Mouse (Mus musculus) liver, embryonic 14.5 days (tissue): Measurements from ENCODE around the gene Vmn1r86. TPM values are rescaled to one million over a fixed set of nuclear protein-coding genes. Genes with fewer than 3 reads are reported as not detected.

Source experiments
- ATAC-seq: fragments of 200-750 bp; cut with Nextera tagmentation; 2 replicates; pipeline ENCODE4 v1.8.0; 2017; ENCODE audit warnings: moderate number of reproducible peaks, mild to moderate bottlenecking, moderate library complexity; ENCODE audit not compliant: insufficient read depth
- DNase-seq, 3 experiments: peaks; one replicate each; pipeline ENCODE4 v3.0.0-alpha.2; 2012 to 2013; ENCODE audit warnings: low read depth in 3 of 3, low spot score in 3 of 3
- H3K27ac ChIP-seq: fragments of 300-500 bp; sonication (generic); 2 replicates; pipeline ENCODE4 v1.5.1; 2014; ENCODE audit warnings: moderate library complexity, mild to moderate bottlenecking, control low read depth, inconsistent platforms
- H3K27me3 ChIP-seq: fragments of 300-500 bp; sonication (generic); 2 replicates; pipeline ENCODE4 v1.6.1; 2014; ENCODE audit warnings: mild to moderate bottlenecking, low read length, moderate library complexity; ENCODE audit not compliant: control insufficient read depth, insufficient read depth
- H3K36me3 ChIP-seq: fragments of 300-500 bp; sonication (generic); replicated peaks from 2 replicates; pipeline ENCODE4 v1.6.1; 2014; ENCODE audit warnings: low read depth; ENCODE audit not compliant: control insufficient read depth, insufficient read depth
- H3K4me1 ChIP-seq, 2 experiments: fragments of 200-500 bp in 1 of 2; fragments of 300-500 bp in 1 of 2; sonication (generic) in 1 of 2; replicated peaks; 2 replicates each; pipeline ENCODE4 v1.6.1; 2012 to 2014; ENCODE audit warnings: antibody characterized with exemption in 1 of 2, inconsistent platforms in 1 of 2, low read length in 1 of 2; ENCODE audit not compliant: control insufficient read depth in 2 of 2, insufficient read depth in 2 of 2
- H3K4me2 ChIP-seq: fragments of 300-500 bp; sonication (generic); 2 replicates; pipeline ENCODE4 v1.6.1; 2014; ENCODE audit warnings: low read depth, mild to moderate bottlenecking, control low read depth, moderate library complexity
- H3K4me3 ChIP-seq, 2 experiments: fragments of 200-500 bp in 1 of 2; fragments of 300-500 bp in 1 of 2; sonication (generic) in 1 of 2; 2 replicates each; pipeline ENCODE4 v1.5.1; 2012 to 2014; ENCODE audit warnings: low read depth in 2 of 2, low read length in 2 of 2, mild to moderate bottlenecking in 2 of 2, control low read depth in 1 of 2, inconsistent platforms in 1 of 2, moderate library complexity in 1 of 2; ENCODE audit not compliant: insufficient read depth in 1 of 2
- H3K9ac ChIP-seq: fragments of 300-500 bp; sonication (generic); replicated peaks from 2 replicates; pipeline ENCODE4 v1.6.1; 2014; ENCODE audit warnings: mild to moderate bottlenecking, control low read depth, moderate library complexity
- H3K9me3 ChIP-seq: fragments of 300-500 bp; sonication (generic); 2 replicates; pipeline ENCODE4 v1.6.1; 2016; ENCODE audit warnings: low read length, mixed read lengths; ENCODE audit not compliant: control insufficient read depth
- CTCF ChIP-seq: IDR thresholded peaks from 2 replicates; pipeline ENCODE4 v1.5.1; 2016; ENCODE audit warnings: antibody characterized with exemption, low read depth, control low read depth
- EP300 ChIP-seq: IDR thresholded peaks from 2 replicates; pipeline ENCODE4 v1.6.1; 2016; ENCODE audit warnings: antibody characterized with exemption, low read depth
- WGBS: fragments of 180-500 bp; shearing (Covaris S2); extraction: QIAGEN DNeasy Blood & Tissue Kit; methylation state at CpG from one replicate; pipeline ENCODE4 v1.1.7; 2014; ENCODE audit not compliant: insufficient replicate concordance; 5-methylcytosine and 5-hydroxymethylcytosine counted together
- polyA plus RNA-seq, 2 experiments: library from polyadenylated mRNA; depleted of rRNA in 1 of 2; stranded (reverse) in 1 of 2; unstranded in 1 of 2; fragments of >200 nt; fragmentation: Nextera tagmentation in 1 of 2; extraction: Ambion mirVana in 1 of 2; gene quantifications; 2 replicates each; pipeline versions ENCODE4 v1.2.1 to v1.2.3; 2012 to 2014

Vmn1r86 gene
- polyA plus RNA-seq, 2 experiments: not detected

DNA sequence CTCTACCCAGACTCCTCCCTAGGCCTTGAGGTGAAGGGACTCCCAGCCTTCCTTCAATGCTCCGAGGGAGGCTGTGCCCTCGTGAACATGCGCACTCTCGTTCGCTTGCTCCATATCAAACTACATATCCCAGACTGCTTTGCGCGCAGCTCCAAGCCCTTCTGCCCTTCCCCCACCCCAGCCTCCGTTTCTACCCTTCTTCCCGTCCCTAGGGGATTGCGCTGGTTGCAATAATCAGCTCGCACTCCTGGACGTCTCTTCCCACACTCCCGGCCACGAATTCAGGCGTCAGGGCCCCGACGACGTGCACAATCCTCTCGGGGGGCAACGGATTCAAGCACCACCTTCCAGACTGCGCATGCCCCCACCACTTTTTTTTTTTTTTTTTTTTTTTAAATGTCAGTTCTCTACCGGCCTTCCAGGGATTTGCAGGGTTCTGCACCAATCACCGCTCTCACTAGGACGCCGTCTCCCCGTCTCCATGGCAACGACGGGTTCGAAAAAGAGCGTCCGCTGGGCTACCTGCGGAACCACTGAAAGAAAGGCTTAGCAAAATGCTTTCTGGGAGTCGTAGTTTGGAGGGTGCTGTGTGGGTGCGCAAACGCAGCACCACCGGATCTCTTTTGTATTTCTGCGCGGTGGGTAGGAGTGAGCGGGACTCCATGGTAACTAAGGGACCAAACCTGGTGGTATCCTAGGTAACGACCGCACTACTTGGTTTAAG lies 65.3 kb downstream of the Vmn1r86 start, which contains the start of gene Mzf1:
TSS of gene Mzf1 (minus strand) at position 478 of the 724 bp plus-strand sequence.
- Histone ChIP-seq H3K9me3 (no peaks in the 10 kb centered on the region), H3K27me3 (no peaks in the 10 kb centered on the region), H3K4me1 (peaks cover 2 to 10% of the 10 kb centered on the region in 2 experiments; a peak in 3 of 4 replicates), H3K9ac (peak within 1 kb of the TSS; percentile 74), H3K4me3 (peak within 1 kb of the TSS; percentile 72 to 93), H3K36me3 (no peaks in the 10 kb centered on the region), H3K27ac (peak within 1 kb of the TSS; percentile 51), H3K4me2 (peak within 1 kb of the TSS; percentile 74)
- under 1% methylated on average over 41 of the region's 41 CpGs for WGBS
- DNase-seq (peak; percentile 71 to 76 (median 75)), ATAC-seq (peak; percentile 88)
- TF ChIP-seq CTCF (no peak), EP300 (no peak)

DNA sequence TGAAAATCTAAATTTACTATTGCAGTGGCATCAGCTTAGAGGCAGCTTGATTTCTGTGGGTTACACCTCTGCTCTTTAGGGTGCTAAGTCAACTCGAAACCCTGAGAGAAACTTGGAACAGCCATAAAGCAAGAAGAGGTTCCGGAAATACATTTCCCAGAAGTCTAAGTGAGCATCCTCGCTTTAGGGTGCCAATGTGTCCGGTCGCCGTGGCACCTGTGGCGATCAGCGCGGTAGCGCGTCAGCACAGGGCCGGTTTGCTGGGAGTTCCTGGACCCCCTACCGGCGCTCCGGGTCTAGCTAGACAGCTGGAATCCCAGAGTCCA lies 65.8 kb downstream of the Vmn1r86 start:
- ATAC-seq: no peak
- H3K27ac ChIP-seq: no peak overlapping the region

DNA sequence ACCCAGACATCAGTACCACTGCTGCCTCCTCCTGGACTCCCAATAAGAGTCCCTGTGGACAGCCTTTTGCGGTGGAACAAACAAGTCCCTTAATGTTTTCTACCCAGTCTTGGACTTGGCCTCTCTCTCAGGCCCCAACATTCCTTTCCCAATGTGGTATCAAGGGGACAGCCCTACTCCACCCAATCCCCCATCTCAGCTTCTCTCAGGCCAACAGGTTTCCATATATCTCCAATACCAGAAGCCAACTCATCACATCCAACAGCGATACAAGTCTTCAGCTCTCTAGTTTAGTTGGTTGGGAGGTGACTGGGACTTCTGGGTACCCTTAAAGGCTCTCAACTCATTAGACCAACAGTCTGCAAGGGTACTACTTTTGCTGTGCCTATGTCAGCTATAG lies 66.2 kb downstream of the Vmn1r86 start:
- Histone ChIP-seq H3K9ac (peak overlapping the region; percentile 74; the same call in 1 of the 2 replicates), H3K27ac (no peak overlapping the region), H3K9me3 (no peaks in the 10 kb centered on the region), H3K4me1 (peaks cover 2 to 10% of the 10 kb centered on the region in 2 experiments; a peak in 3 of 4 replicates), H3K4me3 (peak overlapping the region in 1 of 2 experiments; percentile 72; a peak in 1 of 4 replicates), H3K4me2 (peak overlapping the region; percentile 74), H3K27me3 (no peaks in the 10 kb centered on the region), H3K36me3 (no peaks in the 10 kb centered on the region)
- 0 out of 2 replicates have a peak, but pooled peaks have one; percentile 1 for TF ChIP-seq CTCF
- TF ChIP-seq EP300: no peak
- DNase-seq (no peak), ATAC-seq (no peak)
- 83% methylated on average over 2 of the region's 2 CpGs for WGBS

More for the DNA sequence above, 65.8 kb downstream of the Vmn1r86 start:
- 10% methylated on average over 15 of the region's 15 CpGs for WGBS
- peaks cover 2 to 10% of the 10 kb centered on the region in 2 experiments; a peak in 3 of 4 replicates for H3K4me1 ChIP-seq
- H3K4me2 ChIP-seq: peak overlapping the region; percentile 74
- H3K36me3 ChIP-seq: no peaks in the 10 kb centered on the region
- H3K9me3 ChIP-seq: no peaks in the 10 kb centered on the region
- H3K9ac ChIP-seq: peak overlapping the region; percentile 74
- H3K27me3 ChIP-seq: no peaks in the 10 kb centered on the region
- peak overlapping the region; percentile 72 to 93 for H3K4me3 ChIP-seq
- TF ChIP-seq EP300: no peak
- TF ChIP-seq CTCF: no peak
- DNase-seq: no peak

DNA sequence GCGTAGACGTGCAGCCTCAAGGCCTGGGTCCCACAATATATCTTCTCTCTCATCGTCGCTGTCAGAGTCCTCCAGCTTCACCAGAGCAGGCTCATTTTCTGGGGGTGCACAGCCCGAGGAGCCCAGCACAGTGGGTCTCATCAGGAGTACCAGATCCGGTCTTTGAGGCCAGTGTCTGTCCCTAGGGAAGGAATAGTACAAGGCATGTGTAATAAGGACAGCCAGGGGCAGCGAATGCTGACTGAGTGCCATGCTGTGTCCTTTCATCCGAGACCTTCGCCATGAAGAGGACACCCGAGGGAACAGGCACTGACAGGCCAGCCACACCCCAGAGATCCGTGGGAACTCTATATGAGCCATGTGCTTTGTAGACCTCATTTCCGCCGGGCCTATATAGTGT lies 66.7 kb downstream of the Vmn1r86 start:
- H3K27ac ChIP-seq: no peak overlapping the region
- no peak for ATAC-seq
- TF ChIP-seq EP300 (no peak), CTCF (no peak)

More for the DNA sequence above, 66.7 kb downstream of the Vmn1r86 start:
- no peaks in the 10 kb centered on the region for H3K27me3 ChIP-seq
- H3K4me2 ChIP-seq: no peak overlapping the region
- H3K36me3 ChIP-seq: no peaks in the 10 kb centered on the region
- H3K9me3 ChIP-seq: no peaks in the 10 kb centered on the region
- whole genome bisulfite sequencing: 73% methylated on average over 13 of the region's 13 CpGs
- H3K4me1 ChIP-seq: peaks cover 2 to 10% of the 10 kb centered on the region in 2 experiments; a peak in 3 of 4 replicates
- H3K9ac ChIP-seq: no peak overlapping the region
- no peak for DNase-seq
- no peak overlapping the region for H3K4me3 ChIP-seq

Other genes starting within 250 kb of the Vmn1r86 start
- 0.49 and 0.54 TPM in 2 replicates for gene Zfp128, start 238.7 kb downstream of the Vmn1r86 start, polyA plus RNA-seq (2012; rRNA removed)
- gene Zfp128, start 238.7 kb downstream of the Vmn1r86 start, polyA plus RNA-seq (2014; fragmentation: Nextera tagmentation; extraction: Ambion mirVana): 0.39 and 1.0 TPM in 2 replicates
- 3.8 and 3.9 TPM in 2 replicates for gene Zscan22, start 222.1 kb downstream of the Vmn1r86 start, polyA plus RNA-seq (2012; rRNA removed)
- gene Zscan22, start 222.1 kb downstream of the Vmn1r86 start, polyA plus RNA-seq (2014; fragmentation: Nextera tagmentation; extraction: Ambion mirVana): 3.9 and 5.1 TPM in 2 replicates
- gene Rps5, start 197.6 kb downstream of the Vmn1r86 start, polyA plus RNA-seq (2012; rRNA removed): 1,715 and 1,748 TPM in 2 replicates
- gene Rps5, start 197.6 kb downstream of the Vmn1r86 start, polyA plus RNA-seq (2014; fragmentation: Nextera tagmentation; extraction: Ambion mirVana): 863 and 876 TPM in 2 replicates
- 0.55 TPM in 2 replicates for gene Rnf225, start 192.5 kb downstream of the Vmn1r86 start, polyA plus RNA-seq (2012; rRNA removed)
- gene Rnf225, start 192.5 kb downstream of the Vmn1r86 start, polyA plus RNA-seq (2014; fragmentation: Nextera tagmentation; extraction: Ambion mirVana): 0.09 and 0.15 TPM in 2 replicates
- 1.7 and 1.8 TPM in 2 replicates for gene Zfp324, start 154.1 kb downstream of the Vmn1r86 start, polyA plus RNA-seq (2012; rRNA removed)
- 2.0 and 2.4 TPM in 2 replicates for gene Zfp324, start 154.1 kb downstream of the Vmn1r86 start, polyA plus RNA-seq (2014; fragmentation: Nextera tagmentation; extraction: Ambion mirVana)
- gene Zfp446, start 142.1 kb downstream of the Vmn1r86 start, polyA plus RNA-seq (2012; rRNA removed): 2.1 and 2.4 TPM in 2 replicates
- gene Zfp446, start 142.1 kb downstream of the Vmn1r86 start, polyA plus RNA-seq (2014; fragmentation: Nextera tagmentation; extraction: Ambion mirVana): 0.93 and 1.1 TPM in 2 replicates
- gene Slc27a5, start 121.7 kb downstream of the Vmn1r86 start, polyA plus RNA-seq (2012; rRNA removed): 4.9 and 7.7 TPM in 2 replicates
- gene Slc27a5, start 121.7 kb downstream of the Vmn1r86 start, polyA plus RNA-seq (2014; fragmentation: Nextera tagmentation; extraction: Ambion mirVana): 10.1 and 10.7 TPM in 2 replicates
- gene Trim28, start 120.8 kb downstream of the Vmn1r86 start, polyA plus RNA-seq (2012; rRNA removed): 119 and 138 TPM in 2 replicates
- gene Trim28, start 120.8 kb downstream of the Vmn1r86 start, polyA plus RNA-seq (2014; fragmentation: Nextera tagmentation; extraction: Ambion mirVana): 93.4 and 111 TPM in 2 replicates
- 9.8 and 10.9 TPM in 2 replicates for gene Zbtb45, start 109.9 kb downstream of the Vmn1r86 start, polyA plus RNA-seq (2012; rRNA removed)
- gene Zbtb45, start 109.9 kb downstream of the Vmn1r86 start, polyA plus RNA-seq (2014; fragmentation: Nextera tagmentation; extraction: Ambion mirVana): 10.5 and 13.4 TPM in 2 replicates
- 42.5 and 92.3 TPM in 2 replicates for gene Chmp2a, start 85.1 kb downstream of the Vmn1r86 start, polyA plus RNA-seq (2012; rRNA removed)
- gene Chmp2a, start 85.1 kb downstream of the Vmn1r86 start, polyA plus RNA-seq (2014; fragmentation: Nextera tagmentation; extraction: Ambion mirVana): 133 and 136 TPM in 2 replicates
- gene Ube2m, start 81.6 kb downstream of the Vmn1r86 start, polyA plus RNA-seq (2012; rRNA removed): 89.9 and 100 TPM in 2 replicates
- 80.7 and 92.2 TPM in 2 replicates for gene Ube2m, start 81.6 kb downstream of the Vmn1r86 start, polyA plus RNA-seq (2014; fragmentation: Nextera tagmentation; extraction: Ambion mirVana)
- 0.54 and 0.80 TPM in 2 replicates for gene Mzf1, start 65.2 kb downstream of the Vmn1r86 start, polyA plus RNA-seq (2012; rRNA removed)
- 0.14 and 0.27 TPM in 2 replicates for gene Mzf1, start 65.2 kb downstream of the Vmn1r86 start, polyA plus RNA-seq (2014; fragmentation: Nextera tagmentation; extraction: Ambion mirVana)
- gene Vmn1r85, start 24.7 kb downstream of the Vmn1r86 start, polyA plus RNA-seq (2012; rRNA removed): not detected in 2 replicates
- not detected in 2 replicates for gene Vmn1r85, start 24.7 kb downstream of the Vmn1r86 start, polyA plus RNA-seq (2014; fragmentation: Nextera tagmentation; extraction: Ambion mirVana)
- gene Vmn1r87, start 20.2 kb upstream of the Vmn1r86 start, polyA plus RNA-seq (2012; rRNA removed): not detected in 2 replicates
- gene Vmn1r87, start 20.2 kb upstream of the Vmn1r86 start, polyA plus RNA-seq (2014; fragmentation: Nextera tagmentation; extraction: Ambion mirVana): not detected in 2 replicates
- not detected in 2 replicates for gene Vmn1r88, start 39.7 kb upstream of the Vmn1r86 start, polyA plus RNA-seq (2012; rRNA removed)
- gene Vmn1r88, start 39.7 kb upstream of the Vmn1r86 start, polyA plus RNA-seq (2014; fragmentation: Nextera tagmentation; extraction: Ambion mirVana): 0.03 TPM in 1 of 2 replicates, not detected in the other
- gene Vmn1r89, start 93.1 kb upstream of the Vmn1r86 start, polyA plus RNA-seq (2012; rRNA removed): not detected in 2 replicates
- not detected in 2 replicates for gene Vmn1r89, start 93.1 kb upstream of the Vmn1r86 start, polyA plus RNA-seq (2014; fragmentation: Nextera tagmentation; extraction: Ambion mirVana)
- gene Lig1, start 157.4 kb upstream of the Vmn1r86 start, polyA plus RNA-seq (2012; rRNA removed): 46.1 and 70.0 TPM in 2 replicates
- 117 and 133 TPM in 2 replicates for gene Lig1, start 157.4 kb upstream of the Vmn1r86 start, polyA plus RNA-seq (2014; fragmentation: Nextera tagmentation; extraction: Ambion mirVana)
- gene Zswim9, start 158.8 kb upstream of the Vmn1r86 start, polyA plus RNA-seq (2012; rRNA removed): 1.2 and 1.8 TPM in 2 replicates
- gene Zswim9, start 158.8 kb upstream of the Vmn1r86 start, polyA plus RNA-seq (2014; fragmentation: Nextera tagmentation; extraction: Ambion mirVana): 1.7 and 2.4 TPM in 2 replicates
- gene Pla2g4c, start 204.7 kb upstream of the Vmn1r86 start, polyA plus RNA-seq (2012; rRNA removed): 1.6 and 1.8 TPM in 2 replicates
- gene Pla2g4c, start 204.7 kb upstream of the Vmn1r86 start, polyA plus RNA-seq (2014; fragmentation: Nextera tagmentation; extraction: Ambion mirVana): 1.4 and 1.7 TPM in 2 replicates